Mouse (Mus musculus) activated CD4-positive, CD25-positive, alpha-beta regulatory T cell, adult 9 weeks (primary cell): Measurements from ENCODE around the gene Dimt1. TPM values are rescaled to one million over a fixed set of nuclear protein-coding genes. Genes with fewer than 3 reads are reported as not detected.

Experiments used
- polyA plus RNA-seq: library from polyadenylated mRNA; unstranded; fragments of 100-300 nt; shearing (Covaris generic); gene quantifications from one replicate; pipeline ENCODE4 v1.2.1, GENCODE M21; 2017

The Dimt1 gene
- polyA plus RNA-seq = 32.2 TPM

GRCm38 (mm10) chr13:106946594-106947540 is at the start of gene Dimt1:
Gene Dimt1, plus strand, starts transcription at chr13:106947127.

DNA sequence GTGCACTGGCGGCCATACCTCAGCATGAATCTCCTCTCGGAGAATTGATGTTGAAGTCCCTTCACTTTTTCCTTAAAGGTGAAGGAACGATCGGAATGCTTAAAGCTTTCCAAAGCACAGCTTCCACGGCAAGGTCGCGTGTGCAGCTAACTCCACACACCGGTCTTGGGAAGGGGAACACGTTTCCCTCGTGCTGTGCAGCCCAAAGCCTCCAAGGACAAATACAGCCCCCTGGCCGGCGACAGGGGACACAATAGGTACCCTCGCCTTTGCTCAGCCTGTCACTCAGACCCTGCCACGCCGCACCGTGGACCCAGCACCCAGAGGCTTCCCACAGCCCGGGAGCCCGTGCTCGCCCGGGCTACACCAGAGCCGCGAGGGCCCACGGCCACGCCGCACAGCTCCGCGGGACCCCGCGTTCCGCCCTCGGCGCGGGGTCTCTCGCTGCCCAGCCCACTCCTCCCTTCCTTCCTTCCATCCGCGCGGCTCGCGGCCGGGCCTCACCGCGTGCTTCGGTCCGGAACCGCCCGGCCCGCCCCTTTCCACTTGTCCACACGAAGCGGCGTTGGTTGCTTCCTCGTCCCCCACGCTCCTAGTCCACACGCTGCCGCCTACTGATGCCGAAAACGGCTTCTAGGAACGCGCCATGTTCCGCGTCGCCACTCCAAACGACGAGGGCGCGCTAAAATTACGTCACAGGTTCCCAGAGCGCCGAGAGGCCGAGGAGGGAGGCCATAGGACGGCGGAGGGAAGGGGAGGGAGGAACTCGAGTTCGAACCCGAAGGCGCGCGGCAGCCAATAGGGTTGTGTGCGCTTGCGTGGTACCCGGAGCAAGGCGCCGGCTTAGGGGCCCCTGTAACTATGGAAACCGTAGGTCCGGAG is 10.4 kb upstream of the Dimt1 start, which contains the start of gene Ipo11:
Gene Ipo11, minus strand, starts transcription at position 703 of the 882 bp plus-strand sequence.

Other genes with a start within 250 kb of the Dimt1 start
- 34.6 TPM for gene Ipo11, start 10.2 kb upstream of the Dimt1 start, polyA plus RNA-seq
- gene Kif2a, start 75.0 kb downstream of the Dimt1 start, polyA plus RNA-seq = 8.3 TPM